Mouse (Mus musculus): ENCODE measurements around the gene Pnck.

DNA sequence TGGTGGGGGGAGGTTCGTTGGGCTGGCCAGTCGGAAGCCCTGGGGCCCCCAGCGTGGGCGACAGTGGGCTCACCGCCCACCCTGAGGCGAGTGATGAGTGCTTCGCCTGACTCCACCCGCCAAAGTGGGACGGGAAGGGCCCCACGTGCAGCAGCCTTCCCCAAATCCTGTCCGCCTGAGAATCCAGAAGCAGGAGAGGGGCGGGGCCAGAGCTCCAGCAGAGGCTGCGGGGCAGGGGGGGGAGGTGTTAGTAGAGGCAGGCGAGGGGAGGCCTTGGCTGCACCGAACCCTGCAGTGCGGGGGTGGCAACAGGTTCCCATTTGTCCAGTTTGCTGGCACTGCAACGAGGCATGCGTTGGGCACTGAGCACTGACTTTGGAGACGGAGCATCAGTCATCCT lies 22.5 kb downstream of the Pnck start:
- TF ChIP-seq MAX (IDR thresholded peaks at IDR 0.05; ENCODE audit: low read length) (no peak), CTCF (IDR thresholded peaks at IDR 0.05 in 2 of 3, conservative IDR thresholded peaks at IDR 0.05 in 1 of 3; ENCODE audit: control insufficient read depth in 1 of 3, insufficient read depth in 1 of 3, low read depth in 2 of 3, low read length in 3 of 3, poor library complexity in 1 of 3, severe bottlenecking in 1 of 3) (no peak), USF1 (IDR thresholded peaks at IDR 0.05; ENCODE audit: low read depth, low read length) (no peak), SMC3 (IDR thresholded peaks at IDR 0.05; ENCODE audit: low read depth, low read length) (no peak), POLR2A (IDR thresholded peaks at IDR 0.05; ENCODE audit: control insufficient read depth in 1 of 2, insufficient read depth in 1 of 2, low read depth in 1 of 2, low read length in 2 of 2, poor library complexity in 1 of 2) (no peak), HCFC1 (IDR thresholded peaks at IDR 0.05; ENCODE audit: low read depth, low read length) (no peak), TCF12 (IDR thresholded peaks at IDR 0.05; ENCODE audit: low read depth, low read length) (no peak)

Measured in MEL (cell line).